Mouse (Mus musculus) hindbrain, embryonic 11.5 days (tissue): ENCODE measurements around the gene Pmepa1. TPM values are rescaled to one million over a fixed set of nuclear protein-coding genes. Genes with fewer than 3 reads are reported as not detected.

Experiments used
- ATAC-seq: fragments of 200-750 bp; cut with Nextera tagmentation; 2 replicates; pipeline ENCODE4 v1.8.0; 2017; ENCODE audit warnings: mild to moderate bottlenecking, moderate TSS enrichment, moderate library complexity; ENCODE audit not compliant: low FRiP score
- DNase-seq: peaks from one replicate; pipeline ENCODE4 v3.0.0-alpha.2; 2015; ENCODE audit warnings: low spot score
- H3K27ac ChIP-seq: fragments of 300-500 bp; sonication (generic); 2 replicates; pipeline ENCODE4 v1.5.1; 2014; ENCODE audit warnings: mild to moderate bottlenecking, low read depth, low read length
- H3K27me3 ChIP-seq: fragments of 300-500 bp; sonication (generic); 2 replicates; pipeline ENCODE4 v1.6.1; 2014; ENCODE audit warnings: mild to moderate bottlenecking, low read length, moderate library complexity, mixed read lengths; ENCODE audit not compliant: control insufficient read depth, insufficient read depth
- H3K36me3 ChIP-seq: fragments of 300-500 bp; sonication (generic); 2 replicates; pipeline ENCODE4 v1.6.1; 2014; ENCODE audit warnings: mild to moderate bottlenecking, low read length, moderate library complexity, mixed read lengths; ENCODE audit not compliant: control insufficient read depth, insufficient read depth
- H3K4me1 ChIP-seq: fragments of 300-500 bp; sonication (generic); replicated peaks from 2 replicates; pipeline ENCODE4 v1.6.1; 2014; ENCODE audit warnings: low read length, mixed read lengths; ENCODE audit not compliant: control insufficient read depth, insufficient read depth
- H3K4me2 ChIP-seq: fragments of 300-500 bp; sonication (generic); replicated peaks from 2 replicates; pipeline ENCODE4 v1.6.1; 2014; ENCODE audit warnings: mild to moderate bottlenecking, low read depth, low read length
- H3K4me3 ChIP-seq: fragments of 300-500 bp; sonication (generic); 2 replicates; pipeline ENCODE4 v1.5.1; 2014; ENCODE audit warnings: low read depth, low read length
- H3K9ac ChIP-seq: fragments of 300-500 bp; sonication (generic); 2 replicates; pipeline ENCODE4 v1.6.1; 2014; ENCODE audit warnings: low read depth, low read length
- H3K9me3 ChIP-seq: fragments of 300-500 bp; sonication (generic); 2 replicates; pipeline ENCODE4 v1.6.1; 2016; ENCODE audit warnings: low read length; ENCODE audit not compliant: control insufficient read depth
- WGBS: fragments of 180-500 bp; shearing (Covaris S2); extraction: QIAGEN DNeasy Blood & Tissue Kit; methylation state at CpG from one replicate; pipeline ENCODE4 v1.1.7; 2014; 5-methylcytosine and 5-hydroxymethylcytosine counted together
- polyA plus RNA-seq: library from polyadenylated mRNA; unstranded; fragments of >200 nt; fragmentation: Nextera tagmentation; extraction: Ambion mirVana; gene quantifications from 2 replicates; pipeline ENCODE4 v1.2.1, GENCODE M21; 2014

Pmepa1 gene
- polyA plus RNA-seq, 1 experiment from 2014 or later: 5.0 TPM

DNA sequence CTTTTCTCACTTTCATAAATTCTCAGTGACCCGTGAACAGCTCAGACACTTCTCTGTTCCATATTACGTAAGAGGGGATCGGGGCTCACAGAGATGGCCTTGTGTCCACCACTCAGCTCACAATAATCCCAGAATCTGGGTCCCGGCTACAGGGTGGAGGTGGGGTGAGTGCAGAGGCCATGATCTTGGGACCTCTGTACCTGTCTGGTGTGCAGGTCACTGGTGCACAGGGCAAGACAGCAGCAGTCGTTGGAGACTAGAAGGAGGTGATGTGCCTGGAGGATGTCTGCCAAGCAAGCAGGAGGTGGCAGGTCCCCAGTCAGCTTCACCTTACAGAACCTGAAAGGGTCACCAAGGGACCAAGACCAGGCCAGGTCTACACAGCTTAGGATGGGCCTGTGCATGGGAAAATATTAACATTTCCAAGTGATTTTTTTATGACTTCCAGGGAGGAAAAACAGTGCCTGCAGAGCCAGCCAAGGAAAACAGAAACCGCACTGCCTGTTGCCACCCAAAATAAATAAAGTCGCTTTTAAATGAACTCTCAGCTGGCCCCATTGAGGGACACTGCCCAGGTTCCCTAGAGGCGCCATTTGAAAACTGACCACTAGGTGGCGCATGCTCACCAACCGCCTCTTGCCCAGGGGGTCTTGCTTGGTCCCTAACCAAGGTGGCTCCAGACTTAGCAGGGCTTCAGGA, 56.9 kb downstream of the Pmepa1 start:
- 49% methylated on average over 10 of the region's 10 CpGs for WGBS
- no peaks in the 10 kb centered on the region for H3K27me3 ChIP-seq
- no peak overlapping the region for H3K27ac ChIP-seq
- no peak overlapping the region for H3K4me3 ChIP-seq
- no peaks in the 10 kb centered on the region for H3K4me1 ChIP-seq
- no peak overlapping the region for H3K4me2 ChIP-seq
- H3K9me3 ChIP-seq: no peaks in the 10 kb centered on the region
- DNase-seq (peak; percentile 80), ATAC-seq (0 out of 2 replicates have a peak, but pooled peaks have one; percentile 57)
- no peak overlapping the region for H3K9ac ChIP-seq
- H3K36me3 ChIP-seq: no peaks in the 10 kb centered on the region

DNA sequence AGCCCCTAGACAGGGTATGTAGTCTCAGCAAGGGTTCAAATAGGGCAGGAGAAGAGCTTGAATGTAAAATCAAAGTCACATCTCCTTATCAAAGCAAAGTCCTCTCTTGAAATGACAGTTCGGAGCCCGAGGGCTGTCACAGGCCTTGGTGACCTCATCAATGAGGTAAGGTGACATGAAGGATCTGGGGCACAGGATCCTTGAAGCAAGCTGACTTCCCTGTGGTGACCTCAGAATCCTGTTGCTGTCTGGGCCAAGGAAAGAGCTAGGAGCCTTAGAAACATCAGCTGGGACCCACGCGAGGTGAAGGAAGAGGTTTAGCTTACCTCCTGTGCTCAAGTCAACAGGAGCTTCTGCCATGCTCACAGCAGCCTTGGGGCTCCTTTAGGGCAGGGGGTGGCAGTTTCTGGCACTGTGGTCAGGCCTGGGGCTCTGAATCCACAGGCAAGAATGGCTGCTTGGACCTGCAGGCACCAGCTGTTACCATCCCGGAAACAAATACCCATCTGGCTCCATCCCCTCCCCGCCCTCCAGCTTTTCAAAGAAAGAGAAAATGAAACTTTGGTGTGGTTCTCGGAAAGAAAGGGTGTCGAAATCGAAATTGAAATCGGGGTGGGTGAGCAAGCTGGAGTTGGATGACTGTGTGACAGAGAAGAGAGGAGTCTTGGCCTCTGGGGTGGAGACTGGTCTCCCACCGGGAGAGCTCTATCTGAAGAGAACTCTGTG, 57.8 kb downstream of the Pmepa1 start, which contains the start of gene Zbp1:
Zbp1 (minus strand) TSS at position 508 of the 726 bp plus-strand sequence.
- H3K9ac ChIP-seq: no peak within 1 kb of the TSS

DNA sequence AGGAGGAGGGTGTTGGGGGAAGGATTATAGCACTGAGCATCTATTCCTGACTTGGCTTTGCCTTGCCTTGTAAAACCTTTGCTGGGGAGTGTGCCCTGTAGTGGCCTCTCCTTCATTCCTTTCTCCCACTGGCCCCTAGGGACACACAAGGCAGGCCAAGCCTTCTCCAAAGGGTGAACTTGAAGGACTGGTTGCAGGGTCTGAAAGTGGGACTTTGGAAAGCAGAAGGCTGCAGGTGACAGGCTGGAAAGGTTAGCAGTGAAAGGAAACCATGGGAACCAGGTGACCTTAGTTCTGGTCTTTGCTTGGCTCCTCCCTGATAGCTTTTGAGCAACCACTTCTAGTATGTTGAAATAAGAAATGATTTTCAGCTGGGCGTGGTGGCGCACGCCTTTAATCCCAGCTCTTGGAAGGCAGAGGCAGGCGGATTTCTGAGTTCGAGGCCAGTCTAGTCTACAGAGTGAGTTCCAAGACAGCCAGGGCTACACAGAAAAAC, 58.5 kb downstream of the Pmepa1 start:
- H3K27ac ChIP-seq: no peak overlapping the region
- WGBS: 95% methylated on average over 5 of the region's 5 CpGs
- no peaks in the 10 kb centered on the region for H3K36me3 ChIP-seq
- no peaks in the 10 kb centered on the region for H3K9me3 ChIP-seq
- no peaks in the 10 kb centered on the region for H3K27me3 ChIP-seq
- DNase-seq (no peak), ATAC-seq (no peak)
- no peaks in the 10 kb centered on the region for H3K4me1 ChIP-seq
- H3K4me3 ChIP-seq: no peak overlapping the region
- H3K9ac ChIP-seq: no peak overlapping the region
- H3K4me2 ChIP-seq: no peak overlapping the region

More for the DNA sequence above, 57.8 kb downstream of the Pmepa1 start, which contains the start of gene Zbp1:
- DNase-seq (no peak), ATAC-seq (no peak)
- Histone ChIP-seq H3K9me3 (no peaks in the 10 kb centered on the region), H3K27ac (no peak within 1 kb of the TSS), H3K4me2 (no peak within 1 kb of the TSS), H3K4me1 (no peaks in the 10 kb centered on the region), H3K4me3 (no peak within 1 kb of the TSS), H3K36me3 (no peaks in the 10 kb centered on the region), H3K27me3 (no peaks in the 10 kb centered on the region)
- WGBS: 67% methylated on average over 11 of the region's 11 CpGs

DNA sequence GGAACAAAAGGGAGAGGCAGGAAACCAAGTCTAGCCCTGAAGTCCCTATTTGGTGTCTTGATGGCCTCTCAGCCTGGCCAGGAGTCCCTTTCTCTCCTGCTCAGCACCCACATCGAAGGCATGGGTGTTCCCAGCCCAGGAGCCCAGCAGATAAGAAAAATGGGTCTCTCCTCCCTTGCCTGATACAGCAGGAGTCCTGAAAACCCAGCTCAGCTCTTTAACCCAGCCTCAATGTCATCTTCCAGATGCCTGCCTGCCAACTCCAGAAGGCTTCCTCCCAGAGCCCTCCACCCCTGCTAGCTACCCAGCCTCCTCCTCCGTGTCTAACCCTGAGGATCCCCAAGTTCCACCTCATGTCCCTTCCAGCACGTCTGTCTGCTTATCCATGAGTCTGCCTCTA, 59.1 kb downstream of the Pmepa1 start:
- Histone ChIP-seq H3K27ac (no peak overlapping the region), H3K4me1 (no peaks in the 10 kb centered on the region), H3K4me2 (no peak overlapping the region), H3K9me3 (no peaks in the 10 kb centered on the region), H3K36me3 (no peaks in the 10 kb centered on the region), H3K27me3 (no peaks in the 10 kb centered on the region), H3K9ac (no peak overlapping the region), H3K4me3 (no peak overlapping the region)
- ATAC-seq (no peak), DNase-seq (no peak)
- 70% methylated on average over 3 of the region's 3 CpGs for WGBS

DNA sequence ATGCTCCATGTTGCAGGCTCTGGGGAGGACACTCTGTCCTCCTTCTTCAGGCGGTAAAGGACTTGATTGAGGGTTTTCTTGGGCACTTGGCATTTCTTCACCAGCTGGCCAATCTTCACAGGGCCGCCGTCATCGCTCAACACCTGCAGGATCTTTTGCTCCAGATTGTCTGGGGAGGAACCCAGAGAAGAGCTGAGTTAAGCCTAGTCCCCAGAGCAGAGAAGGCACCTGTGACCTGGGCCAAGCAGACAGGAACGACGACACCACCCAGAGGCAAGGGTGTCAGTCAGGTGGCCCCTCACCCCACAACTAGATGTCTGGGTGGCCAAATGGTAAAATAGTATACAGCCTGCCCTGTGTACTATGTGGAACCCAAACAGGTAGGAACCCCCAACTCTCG, 59.5 kb downstream of the Pmepa1 start:
- Histone ChIP-seq H3K36me3 (no peaks in the 10 kb centered on the region), H3K9me3 (no peaks in the 10 kb centered on the region)

DNA sequence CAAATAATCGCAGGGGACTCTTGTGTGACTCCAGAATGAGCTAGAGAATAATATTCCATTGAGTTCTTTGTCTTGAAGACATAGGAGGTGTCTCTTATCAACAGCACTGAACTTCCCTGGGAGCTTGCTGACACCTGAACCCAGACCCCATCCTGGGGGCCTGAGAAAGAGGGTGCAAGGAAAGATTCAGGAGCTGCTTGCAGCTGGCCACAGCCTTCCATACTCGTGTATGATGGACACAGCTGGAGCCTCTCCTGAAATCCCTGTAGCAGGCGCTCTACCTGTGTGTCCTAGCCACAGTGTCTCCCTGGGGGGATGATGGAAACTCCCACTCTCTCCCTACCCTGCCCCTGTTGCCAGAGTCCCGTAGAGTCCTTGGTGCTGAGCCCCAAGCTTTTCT, 64.1 kb downstream of the Pmepa1 start:
- Histone ChIP-seq H3K27me3 (no peaks in the 10 kb centered on the region), H3K4me2 (no peak overlapping the region), H3K36me3 (no peaks in the 10 kb centered on the region), H3K4me1 (no peaks in the 10 kb centered on the region), H3K4me3 (no peak overlapping the region), H3K9ac (no peak overlapping the region), H3K27ac (no peak overlapping the region), H3K9me3 (no peaks in the 10 kb centered on the region)
- ATAC-seq (no peak), DNase-seq (no peak)
- WGBS: 89% methylated on average over 4 of the region's 4 CpGs

More for the DNA sequence above, 59.5 kb downstream of the Pmepa1 start:
- Histone ChIP-seq H3K9ac (no peak overlapping the region), H3K4me2 (no peak overlapping the region), H3K4me1 (no peaks in the 10 kb centered on the region), H3K4me3 (no peak overlapping the region), H3K27ac (no peak overlapping the region), H3K27me3 (no peaks in the 10 kb centered on the region)
- WGBS: 92% methylated on average over 7 of the region's 7 CpGs
- ATAC-seq (no peak), DNase-seq (no peak)

DNA sequence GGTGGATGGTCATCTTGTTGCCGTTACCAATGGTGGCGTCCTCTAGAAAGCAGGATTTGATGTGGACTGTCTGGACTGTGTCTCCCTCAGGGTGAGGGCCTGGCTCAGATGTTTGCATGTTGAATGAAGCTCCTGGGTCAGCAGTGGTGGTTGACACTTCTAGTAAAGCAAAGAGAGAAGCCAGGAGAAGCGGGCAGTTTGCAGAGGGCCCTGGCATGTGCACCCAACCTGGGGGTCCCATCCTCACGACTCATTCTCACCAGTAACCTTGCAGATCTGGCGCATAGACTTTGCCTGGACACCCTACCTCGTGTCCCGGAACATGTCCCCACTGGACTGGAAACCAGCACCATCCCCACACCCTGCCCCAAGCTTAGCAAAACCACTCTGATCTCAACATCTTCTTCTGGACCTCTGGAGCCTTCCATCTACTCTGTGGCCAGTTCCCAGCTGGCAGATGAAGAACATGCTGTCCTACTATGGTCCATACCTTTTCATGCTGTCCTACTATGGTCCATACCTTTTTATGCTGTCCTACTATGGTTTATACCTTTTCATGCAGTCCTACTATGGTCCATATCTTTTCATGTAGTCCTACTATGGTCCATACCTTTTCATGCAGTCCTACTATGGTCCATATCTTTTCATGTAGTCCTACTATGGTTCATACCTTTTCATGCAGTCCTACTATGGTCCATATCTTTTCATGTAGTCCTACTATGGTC, 67.1 kb downstream of the Pmepa1 start:
- Histone ChIP-seq H3K27me3 (no peaks in the 10 kb centered on the region), H3K27ac (no peak overlapping the region), H3K9me3 (no peaks in the 10 kb centered on the region), H3K36me3 (no peaks in the 10 kb centered on the region), H3K9ac (no peak overlapping the region), H3K4me1 (no peaks in the 10 kb centered on the region), H3K4me2 (no peak overlapping the region), H3K4me3 (no peak overlapping the region)
- 89% methylated on average over 7 of the region's 7 CpGs for WGBS
- no peak for DNase-seq
- no peak for ATAC-seq

DNA sequence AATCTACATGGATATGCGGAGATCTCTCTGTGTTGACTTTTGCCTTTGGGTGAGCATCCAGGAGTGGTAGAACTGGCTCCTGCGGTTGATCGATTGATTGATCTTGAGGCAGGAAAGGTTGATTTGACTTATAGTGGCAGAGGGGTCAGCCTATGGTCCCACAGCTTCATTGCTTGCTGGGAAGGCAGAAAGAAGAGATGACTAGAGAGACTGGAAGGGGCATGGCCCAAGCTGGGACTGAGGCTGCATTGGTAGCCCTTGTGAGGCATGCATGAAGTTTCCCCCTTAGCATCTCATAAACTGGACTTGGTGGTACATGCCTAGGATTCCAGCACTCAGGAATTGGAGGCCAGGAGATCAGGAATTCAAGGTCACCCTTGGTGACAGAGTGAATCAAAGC, 69.3 kb downstream of the Pmepa1 start:
- Histone ChIP-seq H3K27ac (no peak overlapping the region), H3K4me3 (no peak overlapping the region), H3K9ac (no peak overlapping the region), H3K27me3 (no peaks in the 10 kb centered on the region), H3K4me2 (no peak overlapping the region), H3K4me1 (no peaks in the 10 kb centered on the region), H3K9me3 (no peaks in the 10 kb centered on the region), H3K36me3 (no peaks in the 10 kb centered on the region)
- WGBS: 94% methylated on average over 3 of the region's 3 CpGs
- no peak for DNase-seq
- ATAC-seq: no peak
